Mouse (Mus musculus): ENCODE measurements around the gene Topaz1. TPM values are rescaled to one million over a fixed set of nuclear protein-coding genes. Genes with fewer than 3 reads are reported as not detected.
A peak's percentile ranks its signal among the peaks of the same experiment; 100 is the strongest.

Gene Topaz1
- polyA plus RNA-seq, 1 experiment from 2014 or later: not detected

- DNase-seq (ENCODE audit: low spot score): peak; percentile 48
- no peaks in the 10 kb centered on the region for H3K36me3 ChIP-seq (replicated peaks)
- peaks cover 12% of the 10 kb centered on the region; the same call in 1 of the 2 replicates for H3K9me3 ChIP-seq
- H3K4me1 ChIP-seq: no peaks in the 10 kb centered on the region
- H3K27ac ChIP-seq (replicated peaks): no peak overlapping the region
- H3K4me3 ChIP-seq: no peak overlapping the region
- H3K27me3 ChIP-seq (replicated peaks; ENCODE audit: low read depth, poor library complexity, severe bottlenecking): no peaks in the 10 kb centered on the region
- WGBS: 23% methylated on average over 4 of the region's 4 CpGs
Measured at GRCm38 (mm10) chr9:122736742-122737141, 10.4 kb upstream of the Topaz1 start.

- no peak for DNase-seq (ENCODE audit: low spot score)
- no peaks in the 10 kb centered on the region for H3K27me3 ChIP-seq (replicated peaks; ENCODE audit: low read depth, poor library complexity, severe bottlenecking)
- WGBS: 74% methylated on average over 1 of the region's 1 CpGs
- H3K9me3 ChIP-seq: no peaks in the 10 kb centered on the region
- H3K4me1 ChIP-seq: no peaks in the 10 kb centered on the region
- H3K27ac ChIP-seq (replicated peaks): no peak overlapping the region
- H3K36me3 ChIP-seq (replicated peaks): no peaks in the 10 kb centered on the region
- no peak overlapping the region for H3K4me3 ChIP-seq
Measured at GRCm38 (mm10) chr9:122745879-122746278, 1.3 kb upstream of the Topaz1 start.

GRCm38 (mm10) chr9:122757614-122758013, 10.5 kb downstream of the Topaz1 start:
- WGBS: 61% methylated on average over 2 of the region's 2 CpGs
- Histone ChIP-seq H3K4me1 (no peaks in the 10 kb centered on the region), H3K36me3 (replicated peaks) (no peaks in the 10 kb centered on the region), H3K4me3 (no peak overlapping the region), H3K27me3 (replicated peaks; ENCODE audit: low read depth, poor library complexity, severe bottlenecking) (no peaks in the 10 kb centered on the region), H3K9me3 (no peaks in the 10 kb centered on the region), H3K27ac (replicated peaks) (no peak overlapping the region)
- no peak for DNase-seq (ENCODE audit: low spot score)

- H3K4me3 ChIP-seq: no peak overlapping the region
- no peaks in the 10 kb centered on the region for H3K36me3 ChIP-seq (replicated peaks)
- no peaks in the 10 kb centered on the region for H3K4me1 ChIP-seq
- H3K27me3 ChIP-seq (replicated peaks; ENCODE audit: low read depth, poor library complexity, severe bottlenecking): no peaks in the 10 kb centered on the region
- DNase-seq (ENCODE audit: low spot score): no peak
- no peak overlapping the region for H3K27ac ChIP-seq (replicated peaks)
- no peaks in the 10 kb centered on the region for H3K9me3 ChIP-seq
Measured at GRCm38 (mm10) chr9:122760111-122760510, 13.0 kb downstream of the Topaz1 start.

GRCm38 (mm10) chr9:122785231-122785630, 38.1 kb downstream of the Topaz1 start:
- Histone ChIP-seq H3K36me3 (replicated peaks) (no peaks in the 10 kb centered on the region), H3K27ac (replicated peaks) (no peak overlapping the region), H3K27me3 (replicated peaks; ENCODE audit: low read depth, poor library complexity, severe bottlenecking) (no peaks in the 10 kb centered on the region), H3K4me3 (no peak overlapping the region), H3K4me1 (no peaks in the 10 kb centered on the region), H3K9me3 (no peaks in the 10 kb centered on the region)
- 80% methylated on average over 5 of the region's 5 CpGs for WGBS
- DNase-seq (ENCODE audit: low spot score): no peak

GRCm38 (mm10) chr9:122786534-122786933, 39.4 kb downstream of the Topaz1 start:
- Histone ChIP-seq H3K9me3 (no peaks in the 10 kb centered on the region), H3K27me3 (replicated peaks; ENCODE audit: low read depth, poor library complexity, severe bottlenecking) (no peaks in the 10 kb centered on the region), H3K27ac (replicated peaks) (no peak overlapping the region), H3K36me3 (replicated peaks) (no peaks in the 10 kb centered on the region), H3K4me1 (no peaks in the 10 kb centered on the region), H3K4me3 (no peak overlapping the region)
- 90% methylated on average over 1 of the region's 1 CpGs for WGBS
- DNase-seq (ENCODE audit: low spot score): no peak

- Histone ChIP-seq H3K4me3 (peak within 1 kb of the TSS; percentile 76), H3K9me3 (no peaks in the 10 kb centered on the region), H3K27me3 (replicated peaks; ENCODE audit: low read depth, poor library complexity, severe bottlenecking) (no peaks in the 10 kb centered on the region), H3K27ac (replicated peaks) (peak within 1 kb of the TSS; percentile 89), H3K4me1 (peaks cover 14% of the 10 kb centered on the region), H3K36me3 (replicated peaks) (peaks cover 3% of the 10 kb centered on the region; the same call in 1 of the 2 replicates)
- DNase-seq (ENCODE audit: low spot score): peak; percentile 95
- WGBS: 7% methylated on average over 42 of the region's 42 CpGs
Measured at GRCm38 (mm10) chr9:122805053-122805844, 58.1 kb downstream of the Topaz1 start, which contains the start of gene Tcaim. Gene Tcaim (plus strand): TSS chr9:122805539.

- no peak for DNase-seq (ENCODE audit: low spot score)
- 14% methylated on average over 10 of the region's 10 CpGs for WGBS
- H3K9me3 ChIP-seq: no peaks in the 10 kb centered on the region
- H3K27ac ChIP-seq (replicated peaks): peak overlapping the region; percentile 89
- peak overlapping the region; percentile 76 for H3K4me3 ChIP-seq
- no peaks in the 10 kb centered on the region for H3K27me3 ChIP-seq (replicated peaks; ENCODE audit: low read depth, poor library complexity, severe bottlenecking)
- peaks cover 3% of the 10 kb centered on the region; the same call in 1 of the 2 replicates for H3K36me3 ChIP-seq (replicated peaks)
- H3K4me1 ChIP-seq: peaks cover 14% of the 10 kb centered on the region
Measured at GRCm38 (mm10) chr9:122805845-122806341, 58.7 kb downstream of the Topaz1 start.

- H3K27ac ChIP-seq (replicated peaks): no peak overlapping the region
- H3K27me3 ChIP-seq (replicated peaks; ENCODE audit: low read depth, poor library complexity, severe bottlenecking): no peaks in the 10 kb centered on the region
- no peaks in the 10 kb centered on the region for H3K9me3 ChIP-seq
- no peak for DNase-seq (ENCODE audit: low spot score)
- H3K4me1 ChIP-seq: peaks cover 14% of the 10 kb centered on the region
- peaks cover 3% of the 10 kb centered on the region; the same call in 1 of the 2 replicates for H3K36me3 ChIP-seq (replicated peaks)
- H3K4me3 ChIP-seq: no peak overlapping the region
- 96% methylated on average over 2 of the region's 2 CpGs for WGBS
Measured at GRCm38 (mm10) chr9:122807186-122807585, 60.0 kb downstream of the Topaz1 start.

- H3K27ac ChIP-seq (replicated peaks): no peak overlapping the region
- 92% methylated on average over 3 of the region's 3 CpGs for WGBS
- no peaks in the 10 kb centered on the region for H3K27me3 ChIP-seq (replicated peaks; ENCODE audit: low read depth, poor library complexity, severe bottlenecking)
- H3K4me1 ChIP-seq: peaks cover 10% of the 10 kb centered on the region
- H3K9me3 ChIP-seq: no peaks in the 10 kb centered on the region
- DNase-seq (ENCODE audit: low spot score): no peak
- no peak overlapping the region for H3K4me3 ChIP-seq
- peaks cover 3% of the 10 kb centered on the region; the same call in 1 of the 2 replicates for H3K36me3 ChIP-seq (replicated peaks)
Measured at GRCm38 (mm10) chr9:122810212-122810611, 63.1 kb downstream of the Topaz1 start.

- WGBS: 90% methylated on average over 5 of the region's 5 CpGs
- peaks cover 3% of the 10 kb centered on the region; the same call in 1 of the 2 replicates for H3K36me3 ChIP-seq (replicated peaks)
- H3K27me3 ChIP-seq (replicated peaks; ENCODE audit: low read depth, poor library complexity, severe bottlenecking): no peaks in the 10 kb centered on the region
- no peaks in the 10 kb centered on the region for H3K9me3 ChIP-seq
- H3K4me1 ChIP-seq: no peaks in the 10 kb centered on the region
- H3K27ac ChIP-seq (replicated peaks): no peak overlapping the region
- no peak for DNase-seq (ENCODE audit: low spot score)
- H3K4me3 ChIP-seq: no peak overlapping the region
Measured at GRCm38 (mm10) chr9:122812386-122812785, 65.2 kb downstream of the Topaz1 start.

- Histone ChIP-seq H3K4me1 (no peaks in the 10 kb centered on the region), H3K36me3 (replicated peaks) (peaks cover 5% of the 10 kb centered on the region; the same call in 1 of the 2 replicates), H3K9me3 (no peaks in the 10 kb centered on the region), H3K4me3 (no peak overlapping the region), H3K27ac (replicated peaks) (no peak overlapping the region), H3K27me3 (replicated peaks; ENCODE audit: low read depth, poor library complexity, severe bottlenecking) (no peaks in the 10 kb centered on the region)
- 98% methylated on average over 2 of the region's 2 CpGs for WGBS
- DNase-seq (ENCODE audit: low spot score): no peak
Measured at GRCm38 (mm10) chr9:122814775-122815174, 67.6 kb downstream of the Topaz1 start.
